Mouse (Mus musculus): ENCODE data around the gene Pld3.

GRCm38 (mm10) chr7:27602161-27602560, 49.1 kb upstream of the Pld3 start:
- TF ChIP-seq POLR2A (IDR thresholded peaks at IDR 0.05; ENCODE audit: low read depth, low read length) (no peak), CTCF (conservative IDR thresholded peaks at IDR 0.05; ENCODE audit: insufficient read depth, insufficient read length, low read depth, low read length) (no peak)

Data from kidney, adult 2 months (tissue).